Mouse (Mus musculus) hindbrain, postnatal 0 days (tissue): ENCODE measurements around the gene Prox2. TPM values are rescaled to one million over a fixed set of nuclear protein-coding genes. Genes with fewer than 3 reads are reported as not detected.

Source experiments
- ATAC-seq: fragments of 200-750 bp; cut with Nextera tagmentation; 2 replicates; pipeline ENCODE4 v1.8.0; 2017; ENCODE audit warnings: mild to moderate bottlenecking, moderate TSS enrichment, moderate library complexity
- DNase-seq: peaks from one replicate; pipeline ENCODE4 v3.0.0-alpha.2; 2015; ENCODE audit warnings: low spot score
- H3K27ac ChIP-seq: fragments of 300-500 bp; sonication (generic); 2 replicates; pipeline ENCODE4 v1.5.1; 2014; ENCODE audit warnings: mild to moderate bottlenecking
- H3K27me3 ChIP-seq: fragments of 300-500 bp; sonication (generic); 2 replicates; pipeline ENCODE4 v1.6.1; 2014; ENCODE audit warnings: low read length, mixed read lengths; ENCODE audit not compliant: insufficient read depth
- H3K36me3 ChIP-seq: fragments of 300-500 bp; sonication (generic); 2 replicates; pipeline ENCODE4 v1.6.1; 2014; ENCODE audit warnings: low read length, mixed read lengths; ENCODE audit not compliant: insufficient read depth
- H3K4me1 ChIP-seq: fragments of 300-500 bp; sonication (generic); 2 replicates; pipeline ENCODE4 v1.6.1; 2014; ENCODE audit warnings: antibody characterized with exemption, low read length, mixed read lengths; ENCODE audit not compliant: insufficient read depth
- H3K4me2 ChIP-seq: fragments of 300-500 bp; sonication (generic); 2 replicates; pipeline ENCODE4 v1.6.1; 2014; ENCODE audit warnings: low read depth, mild to moderate bottlenecking, low read length, moderate library complexity, mixed read lengths
- H3K4me3 ChIP-seq: fragments of 300-500 bp; sonication (generic); 2 replicates; pipeline ENCODE4 v1.5.1; 2014; ENCODE audit warnings: low read length
- H3K9ac ChIP-seq: fragments of 300-500 bp; sonication (generic); replicated peaks from 2 replicates; pipeline ENCODE4 v1.6.1; 2014; ENCODE audit warnings: mild to moderate bottlenecking, low read length, moderate library complexity, mixed read lengths
- H3K9me3 ChIP-seq: fragments of 300-500 bp; sonication (generic); 2 replicates; pipeline ENCODE4 v1.6.1; 2016; ENCODE audit warnings: low read length, mixed read lengths
- CTCF ChIP-seq: IDR thresholded peaks from 2 replicates; pipeline ENCODE4 v1.5.1; 2016; ENCODE audit warnings: antibody characterized with exemption, control low read depth, low read depth
- WGBS: fragments of 180-500 bp; shearing (Covaris S2); extraction: QIAGEN DNeasy Blood & Tissue Kit; methylation state at CpG from one replicate; pipeline ENCODE4 v1.1.7; 2014; 5-methylcytosine and 5-hydroxymethylcytosine counted together
- polyA plus RNA-seq: library from polyadenylated mRNA; unstranded; fragments of >200 nt; fragmentation: Nextera tagmentation; extraction: Ambion mirVana; gene quantifications from 2 replicates; pipeline ENCODE4 v1.2.1, GENCODE M21; 2015
- total RNA-seq: library from RNA; depleted of rRNA; stranded (reverse); fragments of >200 nt; gene quantifications from 2 replicates; pipeline ENCODE4 v1.2.3, GENCODE M21; 2014

The Prox2 gene
- total and polyA plus RNA-seq, 2 experiments from 2014 or later = 0.68 to 1.4 TPM

DNA sequence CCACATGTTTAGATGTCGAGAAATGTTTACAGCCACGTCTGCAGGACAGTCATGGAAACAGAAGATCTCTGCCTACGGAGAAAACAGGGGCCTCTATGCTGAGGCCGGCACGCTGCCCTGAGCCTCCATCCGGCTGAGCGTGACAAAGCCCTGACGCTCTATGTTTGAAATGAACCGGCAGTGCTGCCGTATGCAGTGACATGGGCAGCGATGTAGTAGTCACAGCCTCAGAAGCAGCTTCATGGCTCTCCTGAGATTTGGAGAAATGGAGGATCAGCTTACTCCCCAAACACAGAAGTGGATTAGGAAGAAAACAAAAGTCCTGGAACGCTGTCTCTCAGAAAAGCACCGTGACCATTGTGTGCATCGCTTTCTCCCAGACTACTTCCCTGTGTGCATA, 9.6 kb downstream of the Prox2 start:
- WGBS = 48% methylated on average over 14 of the region's 14 CpGs
- no peak overlapping the region for H3K27ac ChIP-seq
- H3K9ac ChIP-seq = 0 out of 2 replicates have a peak overlapping the region, but pooled peaks have one; percentile 17

DNA sequence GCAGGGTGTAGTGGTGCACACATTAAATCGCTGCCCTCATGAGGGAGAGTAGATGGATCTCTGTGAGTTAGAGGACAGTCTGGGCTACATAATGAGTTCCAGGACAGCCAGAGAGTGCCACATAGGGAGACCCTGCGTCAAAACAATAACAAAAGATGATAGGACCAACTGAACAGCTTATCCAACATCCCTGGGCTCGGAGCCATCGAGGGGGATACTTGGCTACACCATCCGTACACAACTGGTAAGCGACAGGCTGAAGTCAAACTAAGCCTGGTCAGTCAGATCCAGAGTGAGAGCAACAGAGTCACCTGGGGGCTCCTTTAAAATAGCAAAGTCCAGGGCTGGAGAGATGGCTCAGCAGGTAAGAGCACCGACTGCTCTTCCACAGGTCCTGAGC, 14.7 kb downstream of the Prox2 start:
- Histone ChIP-seq H3K36me3 (no peaks in the 10 kb centered on the region), H3K27me3 (no peaks in the 10 kb centered on the region), H3K9me3 (no peaks in the 10 kb centered on the region), H3K4me2 (no peak overlapping the region), H3K27ac (no peak overlapping the region), H3K4me3 (no peak overlapping the region), H3K9ac (no peak overlapping the region), H3K4me1 (no peaks in the 10 kb centered on the region)
- TF ChIP-seq CTCF = no peak
- no peak for DNase-seq
- 71% methylated on average over 7 of the region's 7 CpGs for WGBS
- no peak for ATAC-seq

More for the DNA sequence above, 9.6 kb downstream of the Prox2 start:
- Histone ChIP-seq H3K27me3 (no peaks in the 10 kb centered on the region), H3K4me3 (no peak overlapping the region), H3K36me3 (no peaks in the 10 kb centered on the region), H3K4me2 (no peak overlapping the region), H3K4me1 (no peaks in the 10 kb centered on the region), H3K9me3 (no peaks in the 10 kb centered on the region)
- no peak for ATAC-seq
- no peak for TF ChIP-seq CTCF
- DNase-seq = no peak

GRCm38 (mm10) chr12:85095146-85095545, 15.4 kb downstream of the Prox2 start:
- DNase-seq (no peak), ATAC-seq (peak; percentile 19; the same call in 1 of the 2 replicates)
- H3K9me3 ChIP-seq = no peaks in the 10 kb centered on the region
- H3K4me2 ChIP-seq = no peak overlapping the region
- no peaks in the 10 kb centered on the region for H3K4me1 ChIP-seq
- no peak for TF ChIP-seq CTCF
- WGBS = 79% methylated on average over 11 of the region's 11 CpGs
- 0 out of 2 replicates have a peak overlapping the region, but pooled peaks have one; percentile 13 for H3K9ac ChIP-seq
- no peaks in the 10 kb centered on the region for H3K27me3 ChIP-seq
- no peak overlapping the region for H3K27ac ChIP-seq
- no peaks in the 10 kb centered on the region for H3K36me3 ChIP-seq
- H3K4me3 ChIP-seq = no peak overlapping the region

GRCm38 (mm10) chr12:85094706-85095105, 15.9 kb downstream of the Prox2 start:
- Histone ChIP-seq H3K4me2 (no peak overlapping the region), H3K36me3 (no peaks in the 10 kb centered on the region), H3K27ac (no peak overlapping the region; the same call in 1 of the 2 replicates), H3K9ac (0 out of 2 replicates have a peak overlapping the region, but pooled peaks have one; percentile 13), H3K4me1 (no peaks in the 10 kb centered on the region), H3K27me3 (no peaks in the 10 kb centered on the region), H3K4me3 (no peak overlapping the region), H3K9me3 (no peaks in the 10 kb centered on the region)
- ATAC-seq (peak; percentile 39; the same call in 1 of the 2 replicates), DNase-seq (peak; percentile 12)
- no peak for TF ChIP-seq CTCF
- WGBS = 61% methylated on average over 10 of the region's 10 CpGs

DNA sequence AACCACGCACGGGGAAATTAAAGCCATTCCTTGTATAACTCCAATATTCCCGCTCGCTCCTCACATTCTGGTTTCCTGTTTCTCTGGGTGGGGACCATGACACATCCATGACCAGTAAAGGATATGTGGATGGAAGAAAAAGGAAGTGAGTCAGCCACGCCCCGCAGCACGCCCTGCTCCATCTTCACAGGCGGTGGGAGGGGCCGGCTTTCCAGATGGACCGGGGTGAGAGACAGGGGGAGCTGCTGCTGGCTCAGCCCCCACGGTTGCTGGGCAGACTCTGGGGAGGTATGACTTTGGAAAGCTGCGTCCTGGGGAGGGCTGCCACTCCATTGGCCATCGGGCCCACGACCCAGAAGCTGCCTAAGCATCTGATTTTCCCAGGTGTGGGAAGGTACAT, 16.5 kb downstream of the Prox2 start:
- Histone ChIP-seq H3K36me3 (no peaks in the 10 kb centered on the region), H3K4me2 (no peak overlapping the region), H3K9ac (no peak overlapping the region), H3K27me3 (no peaks in the 10 kb centered on the region), H3K4me3 (no peak overlapping the region), H3K27ac (no peak overlapping the region), H3K9me3 (no peaks in the 10 kb centered on the region), H3K4me1 (no peaks in the 10 kb centered on the region)
- WGBS = 36% methylated on average over 14 of the region's 14 CpGs
- ATAC-seq (peak; percentile 24; the same call in 1 of the 2 replicates), DNase-seq (no peak)
- no peak for TF ChIP-seq CTCF

GRCm38 (mm10) chr12:85092214-85092613, 18.3 kb downstream of the Prox2 start:
- ATAC-seq (no peak), DNase-seq (peak; percentile 86)
- Histone ChIP-seq H3K9ac (no peak overlapping the region), H3K4me2 (no peak overlapping the region), H3K9me3 (no peaks in the 10 kb centered on the region), H3K27me3 (no peaks in the 10 kb centered on the region), H3K4me1 (no peaks in the 10 kb centered on the region), H3K4me3 (no peak overlapping the region), H3K36me3 (peaks cover 8% of the 10 kb centered on the region; the same call in 1 of the 2 replicates), H3K27ac (no peak overlapping the region)
- TF ChIP-seq CTCF = peak; percentile 69
- 10% methylated on average over 3 of the region's 3 CpGs for WGBS

GRCm38 (mm10) chr12:85091190-85091589, 19.4 kb downstream of the Prox2 start:
- WGBS = 93% methylated on average over 3 of the region's 3 CpGs
- Histone ChIP-seq H3K4me1 (no peaks in the 10 kb centered on the region), H3K9me3 (no peaks in the 10 kb centered on the region), H3K9ac (no peak overlapping the region), H3K4me3 (no peak overlapping the region), H3K36me3 (peaks cover 11% of the 10 kb centered on the region; the same call in 1 of the 2 replicates), H3K4me2 (no peak overlapping the region), H3K27me3 (no peaks in the 10 kb centered on the region), H3K27ac (no peak overlapping the region)
- ATAC-seq (no peak), DNase-seq (no peak)
- TF ChIP-seq CTCF = no peak
